Comparison of ENCODE assay signal across 24 mouse cellular contexts in genomic region chr9:55257105-55257504, GRCm38 (mm10).
"Had no signal": no experiment of that assay in that cellular context is flagged by ENCODE, and none has a peak within 500 bp of the region (broad histone marks: within the 10 kb centered on the region; RNA-seq: fewer than 3 reads in every experiment).

No protein-coding gene starts in this region.

- H3K9ac ChIP-seq: heart, embryonic 12.5 days; hindbrain, embryonic 12.5 days; hindbrain, embryonic 14.5 days; intestine, embryonic 15.5 days; limb, embryonic 13.5 days; limb, embryonic 15.5 days; liver, embryonic 12.5 days had no signal

- H3K9me3 ChIP-seq: heart, embryonic 10.5 days; heart, embryonic 12.5 days; hindbrain, embryonic 10.5 days; hindbrain, embryonic 12.5 days; intestine, embryonic 15.5 days; limb, embryonic 13.5 days; limb, embryonic 15.5 days; liver, embryonic 12.5 days had no signal

- H3K36me3 ChIP-seq: heart, embryonic 10.5 days; heart, embryonic 12.5 days; hindbrain, embryonic 10.5 days; hindbrain, embryonic 12.5 days; intestine, embryonic 15.5 days; limb, embryonic 13.5 days; limb, embryonic 15.5 days; liver, embryonic 12.5 days had no signal

- H3K4me1 ChIP-seq: heart, embryonic 10.5 days; heart, embryonic 12.5 days; hindbrain, embryonic 10.5 days; hindbrain, embryonic 12.5 days; intestine, embryonic 15.5 days; limb, embryonic 13.5 days; limb, embryonic 15.5 days; liver, embryonic 12.5 days had no signal

- H3K4me2 ChIP-seq: heart, embryonic 12.5 days; hindbrain, embryonic 12.5 days; hindbrain, embryonic 14.5 days; intestine, embryonic 15.5 days; limb, embryonic 13.5 days; limb, embryonic 15.5 days; liver, embryonic 12.5 days had no signal

- H3K4me3 ChIP-seq: heart, embryonic 10.5 days; heart, embryonic 12.5 days; hindbrain, embryonic 10.5 days; hindbrain, embryonic 12.5 days; intestine, embryonic 15.5 days; layer of hippocampus, adult 2 months; limb, embryonic 13.5 days; limb, embryonic 15.5 days; liver, embryonic 12.5 days had no signal

- H3K27ac ChIP-seq: heart, embryonic 10.5 days; hindbrain, embryonic 10.5 days; hindbrain, embryonic 12.5 days; hindbrain, embryonic 14.5 days; intestine, embryonic 15.5 days; layer of hippocampus, adult 2 months; limb, embryonic 13.5 days; limb, embryonic 15.5 days; liver, embryonic 12.5 days had no signal

- DNase-seq: gastrocnemius, postnatal 14 days; gastrocnemius, postnatal 36 days; heart, adult 18-20 months; heart, postnatal 10 days; heart, postnatal 4 days; kidney, adult 18-20 months; kidney, adult 8-10 months; kidney, postnatal 10 days; kidney, postnatal 25 days; kidney, postnatal 4 days; left cerebral cortex, postnatal 4 days had no signal

- H3K27me3 ChIP-seq: heart, embryonic 12.5 days; hindbrain, embryonic 12.5 days; intestine, embryonic 15.5 days; limb, embryonic 13.5 days; limb, embryonic 15.5 days; liver, embryonic 12.5 days had no signal

- ATAC-seq: hindbrain, embryonic 16.5 days; inflammation-experienced regulatory T-cells, adult 6 months; intestine, embryonic 15.5 days; intestine, postnatal 0 days; liver, embryonic 12.5 days had no signal
